Mouse (Mus musculus) liver, adult 2 months (tissue): ENCODE results near the gene Kif1bp. TPM values are rescaled to one million over a fixed set of nuclear protein-coding genes. Genes with fewer than 3 reads are reported as not detected.
A peak's percentile ranks its signal among the peaks of the same experiment; 100 is the strongest.

Experiments used
- DNase-seq: peaks from one replicate; pipeline ENCODE4 v3.0.0-alpha.2; 2011; ENCODE audit warnings: low read depth, low spot score; ENCODE audit errors: extremely low read depth
- H3K27ac ChIP-seq: fragments of 200-500 bp; replicated peaks from 2 replicates; pipeline ENCODE4 v1.5.1; 2012; ENCODE audit warnings: low read depth, mild to moderate bottlenecking, control low read depth, inconsistent platforms, low read length; ENCODE audit not compliant: insufficient read depth
- H3K27me3 ChIP-seq: fragments of 200-500 bp; 2 replicates; pipeline ENCODE4 v1.6.1; 2012; ENCODE audit warnings: mild to moderate bottlenecking, moderate library complexity, low read length, inconsistent platforms; ENCODE audit not compliant: control insufficient read depth, insufficient read depth
- H3K36me3 ChIP-seq: fragments of 200-500 bp; 2 replicates; pipeline ENCODE4 v1.6.1; 2012; ENCODE audit warnings: low read length, inconsistent platforms; ENCODE audit not compliant: control insufficient read depth, insufficient read depth
- H3K4me1 ChIP-seq: fragments of 200-500 bp; 2 replicates; pipeline ENCODE4 v1.6.1; 2011; ENCODE audit warnings: low read length; ENCODE audit not compliant: control insufficient read depth, insufficient read depth
- H3K4me3 ChIP-seq: fragments of 200-500 bp; 2 replicates; pipeline ENCODE4 v1.5.1; 2011; ENCODE audit warnings: low read depth, mild to moderate bottlenecking, control low read depth, low read length, moderate library complexity; ENCODE audit not compliant: insufficient read depth
- H3K79me2 ChIP-seq: fragments of 200-500 bp; 2 replicates; pipeline ENCODE4 v1.6.1; 2012; ENCODE audit warnings: inconsistent platforms, mild to moderate bottlenecking, low read length, moderate library complexity; ENCODE audit not compliant: control insufficient read depth, insufficient read depth
- H3K9ac ChIP-seq: fragments of 200-500 bp; 2 replicates; pipeline ENCODE4 v1.6.1; 2012; ENCODE audit warnings: low read depth, mild to moderate bottlenecking, control low read depth, inconsistent platforms, low read length
- CTCF ChIP-seq: fragments of 200-500 bp; IDR thresholded peaks from 2 replicates; pipeline ENCODE4 v1.5.1; 2011; ENCODE audit warnings: low read depth, low read length, control low read depth
- POLR2A ChIP-seq: fragments of 200-500 bp; IDR thresholded peaks from 2 replicates; pipeline ENCODE4 v1.6.1; 2011; ENCODE audit warnings: low read length, control low read depth; ENCODE audit not compliant: insufficient read depth; ENCODE audit errors: extremely low read depth
- WGBS: fragments of 180-500 bp; shearing (Covaris S2); methylation state at CpG from one replicate; pipeline ENCODE4 v1.1.7; 2018; 5-methylcytosine and 5-hydroxymethylcytosine counted together
- polyA plus RNA-seq: library from polyadenylated mRNA; depleted of rRNA; stranded (reverse); fragments of >200 nt; gene quantifications from 2 replicates; pipeline ENCODE4 v1.2.3, GENCODE M21; 2012
- total RNA-seq: library from RNA; depleted of rRNA; stranded (reverse); fragments of >200 nt; gene quantifications from 2 replicates; pipeline ENCODE4 v1.2.3, GENCODE M21; 2014

Kif1bp gene
- total and polyA plus RNA-seq, 2 experiments, result 8.2 to 8.6 TPM

DNA sequence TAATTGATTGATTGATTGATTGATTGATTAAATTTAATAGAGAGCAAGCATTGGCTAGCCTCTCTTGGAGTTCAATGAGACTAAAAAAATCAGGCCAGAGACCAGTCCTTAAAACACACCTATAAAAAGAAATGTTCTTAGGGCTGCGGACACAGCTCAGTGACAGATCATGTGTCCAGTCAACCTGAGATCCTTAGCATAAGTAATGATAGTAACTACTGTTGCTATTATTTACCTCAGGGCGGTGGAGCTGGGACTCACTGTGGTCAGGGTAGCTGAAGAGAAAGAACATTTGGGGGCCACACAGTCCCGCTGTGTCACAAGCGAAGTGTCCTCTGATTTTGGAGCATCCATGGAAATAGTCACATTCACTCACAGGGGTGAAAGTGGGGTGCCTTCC lies 65.4 kb downstream of the Kif1bp start:
- H3K4me1 ChIP-seq, result no peaks in the 10 kb centered on the region; the same call in 1 of the 2 replicates
- H3K36me3 ChIP-seq, result no peaks in the 10 kb centered on the region
- H3K27ac ChIP-seq, result no peak overlapping the region
- no peak overlapping the region for H3K4me3 ChIP-seq
- no peaks in the 10 kb centered on the region for H3K79me2 ChIP-seq
- WGBS, result 96% methylated on average over 4 of the region's 4 CpGs
- TF ChIP-seq CTCF (no peak), POLR2A (no peak)
- no peak overlapping the region for H3K9ac ChIP-seq
- DNase-seq, result no peak
- H3K27me3 ChIP-seq, result no peaks in the 10 kb centered on the region

DNA sequence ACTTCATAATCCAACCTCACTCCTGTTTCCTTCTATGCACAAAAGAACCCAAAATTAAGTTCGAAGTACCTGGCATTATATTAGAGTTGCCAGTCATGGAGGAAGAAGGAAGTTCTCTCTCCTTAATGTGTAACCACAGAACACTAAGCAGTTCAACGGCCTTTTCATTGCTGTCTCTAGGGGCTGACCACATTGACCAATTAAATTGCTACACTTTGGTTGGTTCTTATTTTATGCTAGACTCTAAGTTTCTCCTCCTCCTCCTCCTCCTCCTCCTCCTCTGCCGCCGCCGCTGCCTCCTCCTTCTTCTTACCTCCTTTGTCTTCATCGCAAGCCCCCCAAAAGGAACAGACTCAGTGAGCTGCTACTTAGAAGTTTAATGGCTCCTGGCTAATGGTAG lies 66.7 kb downstream of the Kif1bp start:
- DNase-seq, result no peak
- Histone ChIP-seq H3K36me3 (no peaks in the 10 kb centered on the region), H3K4me1 (no peaks in the 10 kb centered on the region; the same call in 1 of the 2 replicates), H3K9ac (no peak overlapping the region), H3K27me3 (no peaks in the 10 kb centered on the region), H3K4me3 (no peak overlapping the region), H3K27ac (no peak overlapping the region), H3K79me2 (no peaks in the 10 kb centered on the region)
- no peak for TF ChIP-seq CTCF
- TF ChIP-seq POLR2A, result no peak
- 84% methylated on average over 6 of the region's 6 CpGs for WGBS

DNA sequence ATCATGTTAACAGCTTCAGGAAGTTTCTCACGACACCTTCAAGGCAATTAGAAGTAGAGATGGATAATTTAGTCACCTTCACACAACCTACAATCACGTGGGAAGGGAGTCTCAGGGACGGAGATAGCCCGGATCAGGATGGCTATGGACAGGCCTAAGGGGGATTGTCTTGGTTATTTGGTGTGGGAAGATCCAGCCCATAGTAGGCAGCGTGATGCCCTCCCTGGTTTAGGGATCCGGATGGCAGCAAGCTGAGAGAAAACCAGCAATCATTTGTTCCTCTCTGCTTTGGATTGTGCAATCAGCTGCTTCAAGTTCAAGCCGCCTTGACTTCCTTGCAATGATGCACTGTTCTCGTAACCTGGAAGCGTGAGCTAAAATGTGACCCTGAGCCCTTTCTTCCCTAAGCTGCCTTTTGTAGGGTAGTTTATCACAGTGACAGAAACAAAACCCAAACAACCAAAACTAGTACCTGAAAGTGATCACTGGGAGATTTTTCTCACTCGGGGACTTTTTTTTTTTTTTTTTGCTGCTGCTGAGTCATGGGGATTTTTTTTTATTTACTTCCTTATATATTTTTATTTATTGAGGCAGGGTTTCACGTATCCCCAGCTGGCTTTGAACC lies 69.1 kb downstream of the Kif1bp start:
- no peak overlapping the region for H3K9ac ChIP-seq
- peaks cover 1% of the 10 kb centered on the region; the same call in 1 of the 2 replicates for H3K4me1 ChIP-seq
- H3K4me3 ChIP-seq, result no peak overlapping the region
- TF ChIP-seq CTCF (no peak), POLR2A (no peak)
- H3K27ac ChIP-seq, result peak overlapping the region; percentile 9; the same call in 1 of the 2 replicates
- WGBS, result 51% methylated on average over 11 of the region's 11 CpGs
- H3K36me3 ChIP-seq, result no peaks in the 10 kb centered on the region
- DNase-seq, result peak; percentile 22
- no peaks in the 10 kb centered on the region for H3K79me2 ChIP-seq
- no peaks in the 10 kb centered on the region for H3K27me3 ChIP-seq

DNA sequence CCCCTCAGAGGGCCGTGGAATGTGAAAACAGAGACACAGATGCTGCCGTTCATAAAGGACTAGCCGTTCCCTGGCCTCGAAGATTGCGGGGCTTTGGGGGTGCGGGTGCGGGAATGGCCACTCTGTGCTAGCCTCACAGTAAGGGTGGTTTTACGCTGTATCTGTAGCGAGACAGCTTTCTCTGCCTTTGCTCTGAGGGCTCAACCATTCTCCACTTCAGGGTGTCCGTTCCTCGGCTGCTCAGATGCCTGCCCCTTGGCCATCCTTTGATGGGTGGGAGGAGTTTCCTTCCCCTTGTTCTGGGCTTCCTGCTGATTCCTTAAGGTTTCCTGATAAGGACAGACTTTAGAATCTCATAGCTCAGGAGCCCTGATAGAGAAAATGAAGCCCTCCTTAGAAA lies 69.8 kb downstream of the Kif1bp start:
- H3K36me3 ChIP-seq, result no peaks in the 10 kb centered on the region
- H3K27ac ChIP-seq, result peak overlapping the region; percentile 70
- TF ChIP-seq CTCF, result no peak
- TF ChIP-seq POLR2A, result 0 out of 2 replicates have a peak, but pooled peaks have one; percentile 16
- no peak for DNase-seq
- 12% methylated on average over 11 of the region's 11 CpGs for WGBS
- peak overlapping the region; percentile 69 for H3K9ac ChIP-seq
- H3K4me3 ChIP-seq, result peak overlapping the region; percentile 48
- peaks cover 1% of the 10 kb centered on the region; the same call in 1 of the 2 replicates for H3K4me1 ChIP-seq
- H3K27me3 ChIP-seq, result no peaks in the 10 kb centered on the region
- no peaks in the 10 kb centered on the region for H3K79me2 ChIP-seq

DNA sequence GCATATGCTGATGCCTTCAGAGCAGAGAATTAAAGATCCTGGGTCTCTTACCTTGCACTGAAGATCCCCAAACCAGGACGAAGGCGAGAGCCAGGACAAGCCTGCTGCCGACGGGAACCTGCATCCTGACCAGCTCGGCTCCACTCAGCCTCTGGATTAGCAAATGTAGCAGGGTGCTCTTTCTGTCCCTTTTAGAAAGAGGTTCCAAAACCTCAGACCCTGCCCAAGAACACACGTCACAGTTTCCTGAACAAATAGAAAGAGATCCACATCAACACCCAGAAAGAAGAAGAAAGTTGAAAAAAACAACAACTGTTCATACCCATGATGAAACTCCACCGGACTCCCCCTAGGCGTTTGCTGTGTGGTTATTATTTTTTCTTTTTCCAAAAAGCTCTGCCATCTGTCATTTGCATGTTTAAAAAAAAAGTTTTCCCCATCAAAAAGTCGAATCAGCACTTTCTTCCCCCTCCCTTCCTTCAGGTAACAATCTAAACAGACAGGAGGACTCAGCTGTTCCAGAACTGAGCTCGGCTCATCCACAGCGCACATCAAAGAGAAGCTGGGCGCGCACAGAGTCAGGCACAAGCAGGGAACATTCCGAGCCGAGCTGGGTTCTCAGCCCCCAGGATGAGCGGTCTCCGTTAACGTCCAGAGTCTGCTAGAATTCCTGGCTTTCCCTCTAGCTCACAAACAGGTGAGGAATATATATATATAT lies 70.5 kb downstream of the Kif1bp start:
- H3K4me1 ChIP-seq, result peaks cover 1% of the 10 kb centered on the region; the same call in 1 of the 2 replicates
- H3K27ac ChIP-seq, result peak overlapping the region; percentile 63
- H3K36me3 ChIP-seq, result no peaks in the 10 kb centered on the region
- TF ChIP-seq POLR2A, result peak; percentile 51; the same call in 1 of the 2 replicates
- TF ChIP-seq CTCF, result no peak
- 10% methylated on average over 18 of the region's 18 CpGs for WGBS
- peak; percentile 41 for DNase-seq
- H3K27me3 ChIP-seq, result no peaks in the 10 kb centered on the region
- H3K79me2 ChIP-seq, result peaks cover 2% of the 10 kb centered on the region; the same call in 1 of the 2 replicates
- peak overlapping the region; percentile 41; the same call in 1 of the 2 replicates for H3K9ac ChIP-seq
- H3K4me3 ChIP-seq, result peak overlapping the region; percentile 52
